Mouse (Mus musculus): ENCODE measurements around the gene Necab2. TPM values are rescaled to one million over a fixed set of nuclear protein-coding genes. Genes with fewer than 3 reads are reported as not detected.

Gene Necab2
- polyA plus RNA-seq, 1 experiment from 2014 or later, result 1.2 TPM

- H3K4me2 ChIP-seq (replicated peaks; ENCODE audit: low read depth, low read length), result no peak overlapping the region
- DNase-seq (ENCODE audit: low spot score) (no peak), ATAC-seq (no peak)
- 91% methylated on average over 7 of the region's 7 CpGs for WGBS
- no peaks in the 10 kb centered on the region for H3K9me3 ChIP-seq (ENCODE audit: low read length)
- TF ChIP-seq CTCF (IDR thresholded peaks at IDR 0.05) (no peak), EP300 (IDR thresholded peaks at IDR 0.05) (no peak)
- H3K9ac ChIP-seq (replicated peaks; ENCODE audit: low read depth), result no peak overlapping the region
- no peak overlapping the region for H3K27ac ChIP-seq (ENCODE audit: low read length)
- H3K36me3 ChIP-seq (ENCODE audit: insufficient read depth, low read length), result peaks cover 43% of the 10 kb centered on the region
- no peaks in the 10 kb centered on the region for H3K4me1 ChIP-seq (ENCODE audit: insufficient read depth, low read depth, low read length)
- no peaks in the 10 kb centered on the region for H3K27me3 ChIP-seq (replicated peaks; ENCODE audit: insufficient read depth, low read length)
- H3K4me3 ChIP-seq (ENCODE audit: low read depth, low read length), result no peak overlapping the region
These were observed 65.2 kb downstream of the Necab2 start for GRCm38 (mm10) chr8:119511722-119512121.

GRCm38 (mm10) chr8:119513405-119513804 lies 66.9 kb downstream of the Necab2 start:
- DNase-seq (ENCODE audit: low spot score), result no peak
- H3K36me3 ChIP-seq (ENCODE audit: insufficient read depth, low read length), result peaks cover 51% of the 10 kb centered on the region
- no peaks in the 10 kb centered on the region for H3K9me3 ChIP-seq (ENCODE audit: low read length)
- H3K27ac ChIP-seq (ENCODE audit: low read length), result no peak overlapping the region
- no peak overlapping the region for H3K9ac ChIP-seq (replicated peaks; ENCODE audit: low read depth)
- H3K4me2 ChIP-seq (replicated peaks; ENCODE audit: low read depth, low read length), result no peak overlapping the region
- no peaks in the 10 kb centered on the region for H3K4me1 ChIP-seq (ENCODE audit: insufficient read depth, low read depth, low read length)
- WGBS, result 58% methylated on average over 4 of the region's 4 CpGs
- H3K4me3 ChIP-seq (ENCODE audit: low read depth, low read length), result no peak overlapping the region
- H3K27me3 ChIP-seq (replicated peaks; ENCODE audit: insufficient read depth, low read length), result no peaks in the 10 kb centered on the region
- TF ChIP-seq EP300 (IDR thresholded peaks at IDR 0.05) (no peak), CTCF (IDR thresholded peaks at IDR 0.05) (no peak)
- no peak for ATAC-seq

GRCm38 (mm10) chr8:119514940-119515339 lies 68.4 kb downstream of the Necab2 start:
- ATAC-seq (no peak), DNase-seq (ENCODE audit: low spot score) (no peak)
- peaks cover 53% of the 10 kb centered on the region for H3K36me3 ChIP-seq (ENCODE audit: insufficient read depth, low read length)
- H3K4me1 ChIP-seq (ENCODE audit: insufficient read depth, low read depth, low read length), result no peaks in the 10 kb centered on the region
- H3K4me2 ChIP-seq (replicated peaks; ENCODE audit: low read depth, low read length), result no peak overlapping the region
- H3K27ac ChIP-seq (ENCODE audit: low read length), result no peak overlapping the region
- no peak overlapping the region for H3K9ac ChIP-seq (replicated peaks; ENCODE audit: low read depth)
- H3K27me3 ChIP-seq (replicated peaks; ENCODE audit: insufficient read depth, low read length), result no peaks in the 10 kb centered on the region
- 73% methylated on average over 3 of the region's 3 CpGs for WGBS
- no peak overlapping the region for H3K4me3 ChIP-seq (ENCODE audit: low read depth, low read length)
- TF ChIP-seq CTCF (IDR thresholded peaks at IDR 0.05) (no peak), EP300 (IDR thresholded peaks at IDR 0.05) (no peak)
- H3K9me3 ChIP-seq (ENCODE audit: low read length), result no peaks in the 10 kb centered on the region

DNA sequence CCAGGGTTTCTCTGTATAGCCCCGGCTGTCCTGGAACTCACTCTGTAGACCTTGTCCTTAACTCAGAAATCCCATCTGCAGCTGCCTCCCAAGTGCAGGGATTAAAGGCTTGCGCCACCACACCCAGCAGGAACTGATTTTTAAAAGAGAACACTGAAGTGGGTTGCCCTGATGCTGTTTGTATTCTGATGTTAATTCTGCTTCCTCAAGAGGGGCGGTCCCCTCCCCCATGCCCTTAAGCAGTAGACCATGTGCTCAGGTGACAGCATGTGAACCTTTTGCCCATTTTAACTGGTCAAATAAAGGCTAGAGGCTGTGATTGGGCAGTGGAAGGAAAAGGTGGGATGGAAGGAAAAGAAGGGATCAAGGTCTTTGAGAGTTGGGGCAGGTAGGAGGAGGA lies 69.2 kb downstream of the Necab2 start:
- 78% methylated on average over 3 of the region's 3 CpGs for WGBS
- no peak for ATAC-seq
- no peak for TF ChIP-seq CTCF (IDR thresholded peaks at IDR 0.05)
- TF ChIP-seq EP300 (IDR thresholded peaks at IDR 0.05), result no peak

GRCm38 (mm10) chr8:119516674-119517073 lies 70.2 kb downstream of the Necab2 start:
- no peaks in the 10 kb centered on the region for H3K9me3 ChIP-seq (ENCODE audit: low read length)
- no peak overlapping the region for H3K4me2 ChIP-seq (replicated peaks; ENCODE audit: low read depth, low read length)
- H3K4me3 ChIP-seq (ENCODE audit: low read depth, low read length), result no peak overlapping the region
- H3K36me3 ChIP-seq (ENCODE audit: insufficient read depth, low read length), result peaks cover 63% of the 10 kb centered on the region
- WGBS, result 60% methylated on average over 5 of the region's 5 CpGs
- DNase-seq (ENCODE audit: low spot score) (no peak), ATAC-seq (no peak)
- no peak overlapping the region for H3K9ac ChIP-seq (replicated peaks; ENCODE audit: low read depth)
- TF ChIP-seq CTCF (IDR thresholded peaks at IDR 0.05) (no peak), EP300 (IDR thresholded peaks at IDR 0.05) (no peak)
- H3K27me3 ChIP-seq (replicated peaks; ENCODE audit: insufficient read depth, low read length), result no peaks in the 10 kb centered on the region
- no peak overlapping the region for H3K27ac ChIP-seq (ENCODE audit: low read length)
- H3K4me1 ChIP-seq (ENCODE audit: insufficient read depth, low read depth, low read length), result no peaks in the 10 kb centered on the region

More for the DNA sequence above, 69.2 kb downstream of the Necab2 start:
- H3K27ac ChIP-seq (ENCODE audit: low read length), result no peak overlapping the region
- no peak overlapping the region for H3K9ac ChIP-seq (replicated peaks; ENCODE audit: low read depth)
- H3K4me1 ChIP-seq (ENCODE audit: insufficient read depth, low read depth, low read length), result no peaks in the 10 kb centered on the region
- H3K36me3 ChIP-seq (ENCODE audit: insufficient read depth, low read length), result peaks cover 57% of the 10 kb centered on the region
- H3K4me2 ChIP-seq (replicated peaks; ENCODE audit: low read depth, low read length), result no peak overlapping the region
- H3K9me3 ChIP-seq (ENCODE audit: low read length), result no peaks in the 10 kb centered on the region
- no peak for DNase-seq (ENCODE audit: low spot score)
- H3K27me3 ChIP-seq (replicated peaks; ENCODE audit: insufficient read depth, low read length), result no peaks in the 10 kb centered on the region
- H3K4me3 ChIP-seq (ENCODE audit: low read depth, low read length), result no peak overlapping the region

- TF ChIP-seq EP300 (IDR thresholded peaks at IDR 0.05), result no peak
- peak; percentile 47 for TF ChIP-seq CTCF (IDR thresholded peaks at IDR 0.05)
- 66% methylated on average over 7 of the region's 7 CpGs for WGBS
- no peak overlapping the region for H3K9ac ChIP-seq (replicated peaks; ENCODE audit: low read depth)
- H3K4me3 ChIP-seq (ENCODE audit: low read depth, low read length), result no peak overlapping the region
- H3K36me3 ChIP-seq (ENCODE audit: insufficient read depth, low read length), result peaks cover 66% of the 10 kb centered on the region
- H3K9me3 ChIP-seq (ENCODE audit: low read length), result no peaks in the 10 kb centered on the region
- no peak overlapping the region for H3K27ac ChIP-seq (ENCODE audit: low read length)
- H3K4me1 ChIP-seq (ENCODE audit: insufficient read depth, low read depth, low read length), result no peaks in the 10 kb centered on the region
- no peak for ATAC-seq
- H3K4me2 ChIP-seq (replicated peaks; ENCODE audit: low read depth, low read length), result no peak overlapping the region
- H3K27me3 ChIP-seq (replicated peaks; ENCODE audit: insufficient read depth, low read length), result no peaks in the 10 kb centered on the region
- no peak for DNase-seq (ENCODE audit: low spot score)
These were observed 73.6 kb downstream of the Necab2 start for GRCm38 (mm10) chr8:119520102-119520501.

Other genes starting within 250 kb of the Necab2 start
- gene Hsbp1, start 102.2 kb upstream of the Necab2 start, polyA plus RNA-seq (2015; fragmentation: Nextera tagmentation; extraction: Ambion mirVana), result 313 and 315 TPM in 2 replicates
- gene Mlycd, start 51.8 kb upstream of the Necab2 start, polyA plus RNA-seq (2015; fragmentation: Nextera tagmentation; extraction: Ambion mirVana), result 18.3 and 19.1 TPM in 2 replicates
- 9.7 and 14.0 TPM in 2 replicates for gene Osgin1, start 12.6 kb upstream of the Necab2 start, polyA plus RNA-seq (2015; fragmentation: Nextera tagmentation; extraction: Ambion mirVana)
- not detected in 2 replicates for gene Slc38a8, start 55.0 kb downstream of the Necab2 start, polyA plus RNA-seq (2015; fragmentation: Nextera tagmentation; extraction: Ambion mirVana)
- gene Mbtps1, start 112.0 kb downstream of the Necab2 start, polyA plus RNA-seq (2015; fragmentation: Nextera tagmentation; extraction: Ambion mirVana), result 64.4 and 67.4 TPM in 2 replicates
- 26.0 and 27.0 TPM in 2 replicates for gene Hsdl1, start 128.5 kb downstream of the Necab2 start, polyA plus RNA-seq (2015; fragmentation: Nextera tagmentation; extraction: Ambion mirVana)
- 2.9 and 4.0 TPM in 2 replicates for gene Dnaaf1, start 128.5 kb downstream of the Necab2 start, polyA plus RNA-seq (2015; fragmentation: Nextera tagmentation; extraction: Ambion mirVana)
- gene Taf1c, start 158.5 kb downstream of the Necab2 start, polyA plus RNA-seq (2015; fragmentation: Nextera tagmentation; extraction: Ambion mirVana), result 5.6 and 5.7 TPM in 2 replicates
- gene Adad2, start 166.0 kb downstream of the Necab2 start, polyA plus RNA-seq (2015; fragmentation: Nextera tagmentation; extraction: Ambion mirVana), result not detected in 2 replicates
- gene Kcng4, start 189.0 kb downstream of the Necab2 start, polyA plus RNA-seq (2015; fragmentation: Nextera tagmentation; extraction: Ambion mirVana), result 0.07 and 0.08 TPM in 2 replicates
- 130 and 164 TPM in 2 replicates for gene Wfdc1, start 219.6 kb downstream of the Necab2 start, polyA plus RNA-seq (2015; fragmentation: Nextera tagmentation; extraction: Ambion mirVana)